Mouse (Mus musculus) erythroblast, embryonic 14.5 days (primary cell): ENCODE measurements around the gene Prox2.

Source experiments
- GATA1 ChIP-seq: IDR thresholded peaks from 2 replicates; pipeline ENCODE4 v1.6.1; 2012; ENCODE audit warnings: low read length, inconsistent platforms, mixed read lengths
- TAL1 ChIP-seq: IDR thresholded peaks from 3 replicates; pipeline ENCODE4 v1.6.1; 2012; ENCODE audit warnings: low read length, inconsistent platforms, mixed read lengths

- TF ChIP-seq GATA1 = no peak
- TF ChIP-seq TAL1 = no peak
Observed at GRCm38 (mm10) chr12:85129426-85129978, 18.9 kb upstream of the Prox2 start.
